Mouse (Mus musculus) CH12.LX (cell line): ENCODE data around the gene Fam169b.

ENCODE experiments used
- BHLHE40 ChIP-seq: IDR thresholded peaks from 2 replicates; pipeline ENCODE4 v1.6.1; 2011; ENCODE audit warnings: mild to moderate bottlenecking, low read depth, low read length, improper control_type of control experiment
- JUND ChIP-seq: conservative IDR thresholded peaks from 2 replicates; pipeline ENCODE4 v1.6.1; 2011; ENCODE audit warnings: low read depth, low read length, improper control_type of control experiment
- NRF1 ChIP-seq: IDR thresholded peaks from 2 replicates; pipeline ENCODE4 v1.6.1; 2014; ENCODE audit warnings: low read depth, mild to moderate bottlenecking, inconsistent platforms, low read length, improper control_type of control experiment, moderate library complexity
- TBP ChIP-seq: conservative IDR thresholded peaks from 2 replicates; pipeline ENCODE4 v1.6.1; 2011; ENCODE audit warnings: low read depth, low read length, improper control_type of control experiment
- ZNF384 ChIP-seq: IDR thresholded peaks from 2 replicates; pipeline ENCODE4 v1.6.1; 2012; ENCODE audit warnings: low read depth, low read length, improper control_type of control experiment, inconsistent platforms

GRCm38 (mm10) chr7:68318979-68319378, 45.3 kb downstream of the Fam169b start:
- TF ChIP-seq NRF1 (no peak), JUND (no peak), ZNF384 (no peak), TBP (no peak), BHLHE40 (no peak)
